Comparison of ENCODE assay signal across 9 mouse cellular contexts in genomic region chr7:141809933-141810332, GRCm38 (mm10). TPM values are rescaled to one million over a fixed set of nuclear protein-coding genes. Genes with fewer than 3 reads are reported as not detected.
DNase-seq lines count a peak whose midpoint lies in the region; ATAC-seq and TF ChIP-seq lines count a peak whose summit lies in the region.
"Not testable (repeated sequence)": the region's sequence is repeated elsewhere in the genome, so short reads cannot be mapped to it uniquely, and the experiment has no call there.
"Had no signal": no experiment of that assay in that cellular context is flagged by ENCODE, and none has a peak within 500 bp of the region (broad histone marks: within the 10 kb centered on the region; RNA-seq: fewer than 3 reads in every experiment).

No protein-coding gene starts in this region.

- not testable (repeated sequence) for H3K9ac ChIP-seq in lung, embryonic 16.5 days (ENCODE audit: low read length); lung, postnatal 0 days (replicated peaks; ENCODE audit: low read depth)

- not testable (repeated sequence) for H3K4me3 ChIP-seq in lung, embryonic 16.5 days (ENCODE audit: low read length); lung, postnatal 0 days (ENCODE audit: low read depth, low read length)

- H3K27ac ChIP-seq in lung, embryonic 16.5 days (ENCODE audit: low read length); lung, postnatal 0 days (ENCODE audit: low read length): not testable (repeated sequence)

- TF ChIP-seq CTCF in lung, postnatal 0 days (IDR thresholded peaks at IDR 0.05): not testable (repeated sequence)

- not testable (repeated sequence) for H3K4me2 ChIP-seq in lung, embryonic 16.5 days (ENCODE audit: low read depth, low read length); lung, postnatal 0 days (replicated peaks; ENCODE audit: low read depth, low read length)

- WGBS in lung, embryonic 16.5 days: no CpG with 5 or more reads among the region's 4 CpGs
- no CpG with 5 or more reads among the region's 4 CpGs for WGBS in lung, postnatal 0 days

- not testable (repeated sequence) for H3K27me3 ChIP-seq in lung, embryonic 16.5 days (ENCODE audit: control insufficient read depth, insufficient read depth, low read depth, low read length); lung, postnatal 0 days (replicated peaks; ENCODE audit: insufficient read depth, low read length)

- peak; percentile 70 for ATAC-seq in lung, embryonic 16.5 days (ENCODE audit: low read depth)
- peak; percentile 81 for ATAC-seq in lung, postnatal 0 days

- H3K4me1 ChIP-seq in lung, embryonic 16.5 days (replicated peaks; ENCODE audit: control insufficient read depth, insufficient read depth, low read length); lung, postnatal 0 days (ENCODE audit: insufficient read depth, low read depth, low read length): not testable (repeated sequence)

- not testable (repeated sequence) for H3K9me3 ChIP-seq in lung, embryonic 16.5 days (ENCODE audit: control insufficient read depth, low read length); lung, postnatal 0 days (ENCODE audit: low read length)

- not testable (repeated sequence) for DNase-seq in lung, postnatal 0 days (ENCODE audit: low spot score)

- not testable (repeated sequence) for H3K36me3 ChIP-seq in lung, embryonic 16.5 days (ENCODE audit: control insufficient read depth, insufficient read depth, low read length); lung, postnatal 0 days (ENCODE audit: insufficient read depth, low read length)

- not testable (repeated sequence) for TF ChIP-seq EP300 in lung, postnatal 0 days (IDR thresholded peaks at IDR 0.05)

RNA-seq across cellular contexts. Expression of gene Muc5ac, which starts 21.2 kb away (rescaled TPM):
- polyA plus RNA-seq in lung, embryonic 16.5 days (2015; fragmentation: Nextera tagmentation; extraction: Ambion mirVana): 0.35 and 0.40 TPM in 2 replicates
- polyA plus RNA-seq in lung, postnatal 0 days (2015; fragmentation: Nextera tagmentation; extraction: Ambion mirVana): 0.30 and 0.52 TPM in 2 replicates
- polyA plus RNA-seq: activated CD4-positive, CD25-positive, alpha-beta regulatory T cell, adult 4 months; adrenal gland, adult 2 months; brain, embryonic 14.5 days; cerebellum, adult 2 months; G1E had no signal

RNA-seq across cellular contexts. Expression of gene Muc5b, which starts 28.9 kb away (rescaled TPM):
- 0.54 and 1.2 TPM in 2 replicates for polyA plus RNA-seq in lung, embryonic 16.5 days (2015; fragmentation: Nextera tagmentation; extraction: Ambion mirVana)
- 0.80 and 1.5 TPM in 2 replicates for polyA plus RNA-seq in lung, postnatal 0 days (2015; fragmentation: Nextera tagmentation; extraction: Ambion mirVana)
- polyA plus RNA-seq: activated CD4-positive, CD25-positive, alpha-beta regulatory T cell, adult 4 months; adrenal gland, adult 2 months; brain, embryonic 14.5 days; CD4-positive, CD25-positive, alpha-beta regulatory T cell, adult 4 months; cerebellum, adult 2 months; G1E; Patski had no signal
